Mouse (Mus musculus) liver, embryonic 14.5 days (tissue): ENCODE data around the gene Wdr25. TPM values are rescaled to one million over a fixed set of nuclear protein-coding genes. Genes with fewer than 3 reads are reported as not detected.

ENCODE experiments used
- ATAC-seq: fragments of 200-750 bp; cut with Nextera tagmentation; 2 replicates; pipeline ENCODE4 v1.8.0; 2017; ENCODE audit warnings: moderate number of reproducible peaks, mild to moderate bottlenecking, moderate library complexity; ENCODE audit not compliant: insufficient read depth
- DNase-seq, 3 experiments: peaks; one replicate each; pipeline ENCODE4 v3.0.0-alpha.2; 2012 to 2013; ENCODE audit warnings: low read depth in 3 of 3, low spot score in 3 of 3
- H3K27ac ChIP-seq: fragments of 300-500 bp; sonication (generic); 2 replicates; pipeline ENCODE4 v1.5.1; 2014; ENCODE audit warnings: moderate library complexity, mild to moderate bottlenecking, control low read depth, inconsistent platforms
- H3K27me3 ChIP-seq: fragments of 300-500 bp; sonication (generic); 2 replicates; pipeline ENCODE4 v1.6.1; 2014; ENCODE audit warnings: mild to moderate bottlenecking, low read length, moderate library complexity; ENCODE audit not compliant: control insufficient read depth, insufficient read depth
- H3K36me3 ChIP-seq: fragments of 300-500 bp; sonication (generic); replicated peaks from 2 replicates; pipeline ENCODE4 v1.6.1; 2014; ENCODE audit warnings: low read depth; ENCODE audit not compliant: control insufficient read depth, insufficient read depth
- H3K4me1 ChIP-seq, 2 experiments: fragments of 200-500 bp in 1 of 2; fragments of 300-500 bp in 1 of 2; sonication (generic) in 1 of 2; replicated peaks; 2 replicates each; pipeline ENCODE4 v1.6.1; 2012 to 2014; ENCODE audit warnings: antibody characterized with exemption in 1 of 2, inconsistent platforms in 1 of 2, low read length in 1 of 2; ENCODE audit not compliant: control insufficient read depth in 2 of 2, insufficient read depth in 2 of 2
- H3K4me2 ChIP-seq: fragments of 300-500 bp; sonication (generic); 2 replicates; pipeline ENCODE4 v1.6.1; 2014; ENCODE audit warnings: low read depth, mild to moderate bottlenecking, control low read depth, moderate library complexity
- H3K4me3 ChIP-seq, 2 experiments: fragments of 200-500 bp in 1 of 2; fragments of 300-500 bp in 1 of 2; sonication (generic) in 1 of 2; 2 replicates each; pipeline ENCODE4 v1.5.1; 2012 to 2014; ENCODE audit warnings: low read depth in 2 of 2, low read length in 2 of 2, mild to moderate bottlenecking in 2 of 2, control low read depth in 1 of 2, inconsistent platforms in 1 of 2, moderate library complexity in 1 of 2; ENCODE audit not compliant: insufficient read depth in 1 of 2
- H3K9ac ChIP-seq: fragments of 300-500 bp; sonication (generic); replicated peaks from 2 replicates; pipeline ENCODE4 v1.6.1; 2014; ENCODE audit warnings: mild to moderate bottlenecking, control low read depth, moderate library complexity
- H3K9me3 ChIP-seq: fragments of 300-500 bp; sonication (generic); 2 replicates; pipeline ENCODE4 v1.6.1; 2016; ENCODE audit warnings: low read length, mixed read lengths; ENCODE audit not compliant: control insufficient read depth
- CTCF ChIP-seq: IDR thresholded peaks from 2 replicates; pipeline ENCODE4 v1.5.1; 2016; ENCODE audit warnings: antibody characterized with exemption, low read depth, control low read depth
- EP300 ChIP-seq: IDR thresholded peaks from 2 replicates; pipeline ENCODE4 v1.6.1; 2016; ENCODE audit warnings: antibody characterized with exemption, low read depth
- WGBS: fragments of 180-500 bp; shearing (Covaris S2); extraction: QIAGEN DNeasy Blood & Tissue Kit; methylation state at CpG from one replicate; pipeline ENCODE4 v1.1.7; 2014; ENCODE audit not compliant: insufficient replicate concordance; 5-methylcytosine and 5-hydroxymethylcytosine counted together
- polyA plus RNA-seq, 2 experiments: library from polyadenylated mRNA; depleted of rRNA in 1 of 2; stranded (reverse) in 1 of 2; unstranded in 1 of 2; fragments of >200 nt; fragmentation: Nextera tagmentation in 1 of 2; extraction: Ambion mirVana in 1 of 2; gene quantifications; 2 replicates each; pipeline versions ENCODE4 v1.2.1 to v1.2.3; 2012 to 2014

Gene Wdr25
- polyA plus RNA-seq, 2 experiments: 1.2 to 3.7 TPM

DNA sequence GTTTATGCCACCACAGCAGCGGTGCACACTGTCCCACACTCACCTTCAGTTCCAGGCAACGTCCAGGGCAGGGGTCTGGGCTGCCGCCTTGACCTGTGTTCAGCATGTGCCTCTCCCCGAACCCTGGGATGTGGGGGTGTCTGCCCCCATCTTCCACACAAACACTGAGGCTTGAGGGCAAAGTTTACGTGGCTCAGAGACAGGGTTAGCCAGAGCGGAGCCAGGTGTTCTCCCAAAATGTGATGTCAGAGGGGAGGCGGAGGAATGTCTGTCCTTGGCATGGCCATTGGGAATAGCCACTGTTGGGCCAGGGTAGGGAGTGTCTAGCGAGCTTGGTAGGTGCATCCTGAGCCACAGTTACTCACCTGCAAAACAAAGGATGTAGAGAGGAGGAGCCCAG is 40.6 kb upstream of the Wdr25 start:
- Histone ChIP-seq H3K27me3 (no peaks in the 10 kb centered on the region), H3K4me3 (no peak overlapping the region), H3K27ac (no peak overlapping the region), H3K9ac (no peak overlapping the region), H3K4me2 (no peak overlapping the region), H3K36me3 (no peaks in the 10 kb centered on the region), H3K9me3 (no peaks in the 10 kb centered on the region), H3K4me1 (peaks cover 0 to 10% of the 10 kb centered on the region in 2 experiments; a peak in 1 of 4 replicates)
- DNase-seq (no peak), ATAC-seq (no peak)
- WGBS: 65% methylated on average over 8 of the region's 8 CpGs
- TF ChIP-seq EP300 (no peak), CTCF (no peak)

DNA sequence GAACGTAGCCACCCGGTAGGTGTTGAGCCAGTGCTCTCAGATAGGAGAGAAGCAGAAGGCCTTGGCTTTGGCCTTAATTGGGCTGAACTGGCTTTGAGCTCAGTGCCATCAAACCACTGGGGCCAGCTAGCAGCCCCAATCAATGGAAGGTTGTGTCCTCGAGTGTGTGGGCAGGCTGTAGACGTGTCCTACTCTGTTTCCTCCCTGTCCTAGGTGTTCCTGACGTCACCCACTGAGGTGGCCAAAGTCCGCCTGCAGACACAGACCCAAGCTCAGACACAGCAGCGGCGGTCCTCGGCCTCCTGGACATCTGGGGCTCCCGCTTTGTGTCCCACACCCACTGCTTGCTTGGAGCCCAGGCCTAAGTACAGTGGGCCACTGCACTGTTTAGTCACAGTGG is 38.4 kb upstream of the Wdr25 start:
- H3K4me3 ChIP-seq: no peak overlapping the region
- TF ChIP-seq EP300 (no peak), CTCF (no peak)
- peak; percentile 21 for ATAC-seq
- 62% methylated on average over 10 of the region's 10 CpGs for WGBS
- H3K36me3 ChIP-seq: no peaks in the 10 kb centered on the region; the same call in 1 of the 2 replicates
- H3K4me1 ChIP-seq: peaks cover 0 to 8% of the 10 kb centered on the region in 2 experiments; a peak in 1 of 4 replicates
- no peak for DNase-seq
- H3K27me3 ChIP-seq: no peaks in the 10 kb centered on the region
- no peaks in the 10 kb centered on the region for H3K9me3 ChIP-seq
- no peak overlapping the region for H3K27ac ChIP-seq
- H3K9ac ChIP-seq: no peak overlapping the region
- no peak overlapping the region for H3K4me2 ChIP-seq

DNA sequence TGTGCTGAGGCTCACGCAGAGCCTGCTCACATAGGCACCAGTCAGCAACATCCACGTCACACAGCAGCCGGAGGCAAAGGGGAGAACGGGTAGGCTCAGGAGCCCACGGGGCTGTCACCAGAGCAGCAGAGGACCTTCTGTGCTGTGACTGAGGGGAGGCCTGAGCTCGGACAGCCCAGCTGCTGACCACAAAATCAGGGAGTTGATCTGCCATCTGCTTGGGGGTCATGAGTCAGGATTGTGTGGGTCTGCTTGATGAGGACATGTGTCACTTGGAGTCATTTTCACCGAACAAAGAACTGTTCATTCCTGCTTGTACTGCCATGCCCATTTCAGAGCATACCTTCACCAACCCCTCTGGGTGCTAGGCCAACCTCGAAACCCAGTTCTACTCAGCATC is 37.2 kb upstream of the Wdr25 start:
- ATAC-seq (no peak), DNase-seq (no peak)
- Histone ChIP-seq H3K9ac (no peak overlapping the region), H3K27ac (no peak overlapping the region), H3K36me3 (no peaks in the 10 kb centered on the region; the same call in none of the 2 replicates), H3K4me3 (no peak overlapping the region), H3K27me3 (no peaks in the 10 kb centered on the region), H3K4me2 (no peak overlapping the region), H3K9me3 (no peaks in the 10 kb centered on the region), H3K4me1 (0 out of 4 replicates have a peak, but pooled peaks cover 0 to 6% of the 10 kb centered on the region in 2 experiments)
- TF ChIP-seq EP300 (no peak), CTCF (no peak)
- WGBS: 73% methylated on average over 8 of the region's 8 CpGs

DNA sequence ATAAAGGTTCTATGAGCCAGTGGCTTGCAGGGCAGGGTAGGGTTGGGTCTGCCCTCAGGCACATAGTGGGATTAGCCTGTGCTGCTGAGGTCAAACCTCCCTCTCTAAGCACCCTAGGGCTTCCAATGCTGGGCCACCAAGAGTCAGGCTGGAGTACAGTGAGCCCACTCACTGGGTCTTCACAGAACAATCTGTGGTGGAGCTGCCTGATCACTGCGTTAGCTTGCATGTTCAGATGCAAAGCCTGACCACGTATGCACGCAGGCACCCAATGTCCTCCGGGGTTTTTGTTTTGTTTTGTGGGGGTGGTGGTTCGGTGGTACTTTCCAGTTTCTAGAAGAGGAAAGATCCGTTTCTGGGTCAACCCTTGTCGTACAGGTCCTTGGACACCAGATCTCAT is 36.3 kb upstream of the Wdr25 start:
- Histone ChIP-seq H3K4me3 (no peak overlapping the region), H3K4me1 (0 out of 4 replicates have a peak, but pooled peaks cover 0 to 1% of the 10 kb centered on the region in 2 experiments), H3K9ac (no peak overlapping the region), H3K4me2 (no peak overlapping the region), H3K9me3 (no peaks in the 10 kb centered on the region), H3K27ac (no peak overlapping the region), H3K36me3 (no peaks in the 10 kb centered on the region; the same call in none of the 2 replicates), H3K27me3 (no peaks in the 10 kb centered on the region)
- 74% methylated on average over 7 of the region's 7 CpGs for WGBS
- TF ChIP-seq CTCF (no peak), EP300 (no peak)
- ATAC-seq: no peak
- DNase-seq: no peak

DNA sequence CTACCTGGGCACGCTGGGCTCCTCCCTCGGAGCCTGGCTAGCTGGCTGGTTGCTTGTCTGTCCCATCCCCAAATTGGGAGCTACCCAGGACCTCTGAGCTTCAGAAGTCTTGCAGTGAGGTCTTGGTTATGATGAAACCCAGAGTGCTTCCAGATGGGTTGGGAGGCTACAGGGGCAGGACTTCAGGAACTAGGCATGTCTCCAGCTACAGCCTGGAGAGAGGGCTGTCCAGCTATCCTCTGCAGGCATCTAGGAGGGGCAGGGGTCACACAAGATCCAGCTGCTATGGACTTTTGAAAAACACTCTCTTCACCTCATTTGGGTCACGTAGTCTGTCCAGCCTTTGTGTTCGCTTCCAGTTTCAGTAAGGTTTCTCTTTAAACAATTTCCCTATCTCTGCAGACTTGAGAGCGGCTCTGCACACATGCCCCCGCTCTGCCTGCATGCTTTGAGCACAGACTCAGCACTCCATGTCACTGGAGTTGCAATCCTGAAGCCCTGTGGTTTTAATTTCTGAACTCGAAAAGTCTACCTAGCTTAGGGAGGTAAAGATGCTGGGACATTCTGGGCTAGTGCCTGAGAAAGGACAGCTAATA is 35.7 kb upstream of the Wdr25 start:
- no peak overlapping the region for H3K27ac ChIP-seq
- no peak overlapping the region for H3K4me2 ChIP-seq
- ATAC-seq (no peak), DNase-seq (no peak)
- H3K4me3 ChIP-seq: no peak overlapping the region
- WGBS: 71% methylated on average over 7 of the region's 7 CpGs
- H3K4me1 ChIP-seq: 0 out of 4 replicates have a peak, but pooled peaks cover 0 to 1% of the 10 kb centered on the region in 2 experiments
- no peaks in the 10 kb centered on the region for H3K9me3 ChIP-seq
- TF ChIP-seq CTCF (no peak), EP300 (no peak)
- H3K36me3 ChIP-seq: no peaks in the 10 kb centered on the region; the same call in none of the 2 replicates
- H3K9ac ChIP-seq: no peak overlapping the region
- no peaks in the 10 kb centered on the region for H3K27me3 ChIP-seq
